Mouse (Mus musculus): ENCODE measurements around the gene Mbtd1. TPM values are rescaled to one million over a fixed set of nuclear protein-coding genes. Genes with fewer than 3 reads are reported as not detected.

The Mbtd1 gene
- polyA plus RNA-seq, 1 experiment from 2014 or later = 50.1 TPM

Other genes with a start within 250 kb of the Mbtd1 start
- gene Utp18, start 86 bp upstream of the Mbtd1 start, polyA plus RNA-seq (2016; fragmentation: Nextera tagmentation; extraction: Ambion mirVana) = 40.5 and 42.6 TPM in 2 replicates
- gene Nme2, start 70.4 kb downstream of the Mbtd1 start, polyA plus RNA-seq (2016; fragmentation: Nextera tagmentation; extraction: Ambion mirVana) = 118 and 124 TPM in 2 replicates
- 327 and 355 TPM in 2 replicates for gene Gm20390, start 82.4 kb downstream of the Mbtd1 start, polyA plus RNA-seq (2016; fragmentation: Nextera tagmentation; extraction: Ambion mirVana)
- 172 and 210 TPM in 2 replicates for gene Nme1, start 82.7 kb downstream of the Mbtd1 start, polyA plus RNA-seq (2016; fragmentation: Nextera tagmentation; extraction: Ambion mirVana)
- 119 and 123 TPM in 2 replicates for gene Spag9, start 110.2 kb downstream of the Mbtd1 start, polyA plus RNA-seq (2016; fragmentation: Nextera tagmentation; extraction: Ambion mirVana)